Mouse (Mus musculus) layer of hippocampus, adult 8-10 months (tissue): Measurements from ENCODE around the gene H2al1g. TPM values are rescaled to one million over a fixed set of nuclear protein-coding genes. Genes with fewer than 3 reads are reported as not detected.
"Not testable (repeated sequence)": the region's sequence is repeated elsewhere in the genome, so short reads cannot be mapped to it uniquely, and the experiment has no call there.

Experiments
- DNase-seq, 2 experiments: peaks; one replicate each; pipeline ENCODE4 v3.0.0; 2022; ENCODE audit warnings: low spot score in 2 of 2
- total RNA-seq, 4 experiments: library from RNA; stranded (reverse); gene quantifications; 2 replicates each; pipeline ENCODE4 v1.2.4; 2022

H2al1g gene
- total RNA-seq, result not detected

DNA sequence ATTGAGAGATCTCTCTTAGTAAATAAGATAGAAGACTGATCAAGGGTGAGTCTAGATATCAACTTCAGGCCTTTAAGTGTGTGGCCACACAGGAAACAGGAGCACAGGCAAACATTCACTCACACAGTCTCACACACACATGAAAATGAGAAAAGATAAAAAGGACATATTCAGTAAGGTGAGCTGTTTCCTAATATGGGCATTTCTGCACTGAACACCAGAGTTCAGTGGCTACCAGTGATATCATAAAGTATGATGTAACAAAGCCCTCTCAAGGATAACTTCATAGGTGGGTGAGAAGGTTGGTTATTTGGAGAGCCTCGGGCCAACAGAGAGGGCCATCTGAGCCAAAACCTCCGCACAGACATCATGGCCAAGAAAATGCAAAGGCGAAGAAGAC is at the start of gene H2al1g:
TSS of gene H2al1g (plus strand) at position 301 of the 400 bp plus-strand sequence.
- DNase-seq, result not testable (repeated sequence)

DNA sequence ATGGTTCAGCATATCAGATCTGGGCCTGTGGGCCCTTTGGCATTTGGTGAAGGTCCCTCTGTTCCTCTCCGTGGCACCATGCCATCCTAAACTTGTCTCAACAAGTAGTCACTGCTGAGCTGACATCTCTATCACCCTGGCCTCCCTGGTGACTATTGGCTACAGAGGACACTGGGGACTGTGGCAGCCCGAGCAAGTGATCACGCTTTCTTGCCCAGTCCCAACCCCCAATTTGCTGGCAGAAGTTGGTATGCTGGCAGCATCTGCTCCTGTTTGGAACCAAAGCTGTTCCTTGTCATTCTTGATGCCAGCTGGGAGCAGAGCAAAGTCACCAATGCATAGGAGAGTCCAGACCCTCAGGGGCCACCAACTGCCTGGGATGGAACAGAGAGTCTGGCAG is 49.0 kb upstream of the H2al1g start:
- peak; percentile 18 to 37 for DNase-seq

- no peak for DNase-seq
These were observed 44.9 kb upstream of the H2al1g start for GRCm38 (mm10) chrX:11273190-11273589.

GRCm38 (mm10) chrX:11277083-11277482 is 41.0 kb upstream of the H2al1g start:
- no peak for DNase-seq

DNA sequence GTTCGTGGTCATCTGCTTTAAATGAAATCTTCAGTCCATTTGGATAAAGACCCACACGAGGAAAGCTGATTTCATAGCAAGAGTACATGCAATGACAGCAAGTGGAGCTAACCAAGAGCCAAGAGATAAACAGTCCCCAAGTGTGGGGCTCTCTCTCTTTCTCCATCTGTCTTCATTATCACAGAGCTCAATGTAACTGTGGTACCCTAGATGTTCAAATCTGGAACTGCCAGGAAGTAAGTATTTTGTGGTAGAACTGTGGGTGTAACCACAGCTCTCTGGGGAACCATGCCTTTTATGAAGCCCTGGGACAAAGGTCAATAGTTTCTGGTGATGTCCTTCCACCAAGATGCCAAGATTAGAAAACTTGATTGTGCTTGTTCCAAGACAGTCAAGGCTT is 37.3 kb upstream of the H2al1g start:
- no peak for DNase-seq

GRCm38 (mm10) chrX:11288306-11288882 is 29.7 kb upstream of the H2al1g start:
- DNase-seq, result no peak

GRCm38 (mm10) chrX:11289244-11289643 is 28.8 kb upstream of the H2al1g start:
- no peak for DNase-seq

- DNase-seq, result not testable (repeated sequence)
These were observed 19.1 kb upstream of the H2al1g start, which contains the start of gene H2al1a for GRCm38 (mm10) chrX:11298957-11299356. H2al1a (plus strand) TSS chrX:11299257.

DNA sequence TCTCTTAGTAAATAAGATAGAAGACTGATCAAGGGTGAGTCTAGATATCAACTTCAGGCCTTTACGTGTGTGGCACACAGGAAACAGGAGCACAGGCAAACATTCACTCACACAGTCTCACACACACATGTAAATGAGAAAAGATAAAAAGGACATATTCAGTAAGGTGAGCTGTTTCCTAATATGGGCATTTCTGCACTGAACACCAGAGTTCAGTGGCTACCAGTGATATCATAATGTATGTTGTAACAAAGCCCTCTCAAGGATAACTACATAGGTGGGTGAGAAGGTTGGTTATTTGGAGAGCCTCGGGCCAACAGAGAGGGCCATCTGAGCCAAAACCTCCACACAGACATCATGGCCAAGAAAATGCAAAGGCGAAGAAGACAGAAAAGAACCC is 15.9 kb upstream of the H2al1g start, which contains the start of gene H2al1b:
TSS of gene H2al1b (plus strand) at position 301 of the 400 bp plus-strand sequence.
- DNase-seq, result not testable (repeated sequence)

DNA sequence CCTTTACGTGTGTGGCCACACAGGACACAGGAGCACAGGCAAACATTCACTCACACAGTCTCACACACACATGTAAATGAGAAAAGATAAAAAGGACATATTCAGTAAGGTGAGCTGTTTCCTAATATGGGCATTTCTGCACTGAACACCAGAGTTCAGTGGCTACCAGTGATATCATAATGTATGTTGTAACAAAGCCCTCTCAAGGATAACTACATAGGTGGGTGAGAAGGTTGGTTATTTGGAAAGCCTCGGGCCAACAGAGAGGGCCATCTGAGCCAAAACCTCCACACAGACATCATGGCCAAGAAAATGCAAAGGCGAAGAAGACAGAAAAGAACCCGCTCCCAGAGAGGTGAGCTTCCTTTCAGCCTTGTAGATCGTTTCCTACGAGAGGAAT is 12.7 kb upstream of the H2al1g start, which contains the start of gene H2al1c:
TSS of gene H2al1c (plus strand) at position 301 of the 400 bp plus-strand sequence.
- not testable (repeated sequence) for DNase-seq

- DNase-seq, result not testable (repeated sequence)
These were observed 9.5 kb upstream of the H2al1g start, which contains the start of gene H2al1d for GRCm38 (mm10) chrX:11308524-11308923. H2al1d (plus strand) TSS chrX:11308824.

GRCm38 (mm10) chrX:11311634-11312033 is 6.4 kb upstream of the H2al1g start, which contains the start of gene H2al1e:
H2al1e (plus strand) TSS chrX:11311934.
- DNase-seq, result not testable (repeated sequence)

DNA sequence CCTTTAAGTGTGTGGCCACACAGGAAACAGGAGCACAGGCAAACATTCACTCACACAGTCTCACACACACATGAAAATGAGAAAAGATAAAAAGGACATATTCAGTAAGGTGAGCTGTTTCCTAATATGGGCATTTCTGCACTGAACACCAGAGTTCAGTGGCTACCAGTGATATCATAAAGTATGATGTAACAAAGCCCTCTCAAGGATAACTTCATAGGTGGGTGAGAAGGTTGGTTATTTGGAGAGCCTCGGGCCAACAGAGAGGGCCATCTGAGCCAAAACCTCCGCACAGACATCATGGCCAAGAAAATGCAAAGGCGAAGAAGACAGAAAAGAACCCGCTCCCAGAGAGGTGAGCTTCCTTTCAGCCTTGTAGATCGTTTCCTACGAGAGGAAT is 3.2 kb upstream of the H2al1g start, which contains the start of gene H2al1f:
TSS of gene H2al1f (plus strand) at position 301 of the 400 bp plus-strand sequence.
- DNase-seq, result not testable (repeated sequence)

GRCm38 (mm10) chrX:11321192-11321591 is 3.1 kb downstream of the H2al1g start, which contains the start of gene H2al1h:
H2al1h (plus strand) TSS chrX:11321492.
- not testable (repeated sequence) for DNase-seq

DNA sequence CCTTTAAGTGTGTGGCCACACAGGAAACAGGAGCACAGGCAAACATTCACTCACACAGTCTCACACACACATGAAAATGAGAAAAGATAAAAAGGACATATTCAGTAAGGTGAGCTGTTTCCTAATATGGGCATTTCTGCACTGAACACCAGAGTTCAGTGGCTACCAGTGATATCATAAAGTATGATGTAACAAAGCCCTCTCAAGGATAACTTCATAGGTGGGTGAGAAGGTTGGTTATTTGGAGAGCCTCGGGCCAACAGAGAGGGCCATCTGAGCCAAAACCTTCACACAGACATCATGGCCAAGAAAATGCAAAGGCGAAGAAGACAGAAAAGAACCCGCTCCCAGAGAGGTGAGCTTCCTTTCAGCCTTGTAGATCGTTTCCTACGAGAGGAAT is 6.3 kb downstream of the H2al1g start, which contains the start of gene H2al1i:
TSS of gene H2al1i (plus strand) at position 301 of the 400 bp plus-strand sequence.
- not testable (repeated sequence) for DNase-seq

DNA sequence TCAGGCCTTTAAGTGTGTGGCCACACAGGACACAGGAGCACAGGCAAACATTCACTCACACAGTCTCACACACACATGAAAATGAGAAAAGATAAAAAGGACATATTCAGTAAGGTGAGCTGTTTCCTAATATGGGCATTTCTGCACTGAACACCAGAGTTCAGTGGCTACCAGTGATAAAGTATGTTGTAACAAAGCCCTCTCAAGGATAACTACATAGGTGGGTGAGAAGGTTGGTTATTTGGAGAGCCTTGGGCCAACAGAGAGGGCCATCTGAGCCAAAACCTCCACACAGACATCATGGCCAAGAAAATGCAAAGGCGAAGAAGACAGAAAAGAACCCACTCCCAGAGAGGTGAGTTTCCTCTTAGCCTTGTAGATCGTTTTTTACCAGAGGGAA is 9.5 kb downstream of the H2al1g start, which contains the start of gene H2al1j:
TSS of gene H2al1j (plus strand) at position 301 of the 400 bp plus-strand sequence.
- DNase-seq, result not testable (repeated sequence)

GRCm38 (mm10) chrX:11345762-11346161 is 27.7 kb downstream of the H2al1g start:
- peak in 1 of 2 experiments; percentile 21 for DNase-seq

DNA sequence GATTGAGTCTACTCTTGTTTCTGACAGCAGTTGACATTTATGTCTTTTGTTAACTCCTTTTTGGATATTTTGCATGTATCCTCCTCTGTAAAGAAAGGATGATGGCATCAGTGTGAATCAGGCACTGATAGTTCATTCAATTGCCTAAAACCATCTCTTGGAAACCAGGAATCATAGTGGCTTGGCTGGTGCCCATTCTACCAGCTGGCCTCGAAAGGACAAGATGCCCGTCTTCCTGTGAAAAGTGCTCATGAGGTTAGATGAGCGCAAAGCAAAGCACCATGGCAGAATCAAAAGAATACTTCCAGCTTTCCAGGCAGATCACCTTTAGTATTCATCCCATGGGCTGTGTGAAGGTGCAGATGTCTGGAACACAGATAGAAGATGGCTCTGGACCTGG is 28.7 kb downstream of the H2al1g start:
- DNase-seq, result no peak

DNA sequence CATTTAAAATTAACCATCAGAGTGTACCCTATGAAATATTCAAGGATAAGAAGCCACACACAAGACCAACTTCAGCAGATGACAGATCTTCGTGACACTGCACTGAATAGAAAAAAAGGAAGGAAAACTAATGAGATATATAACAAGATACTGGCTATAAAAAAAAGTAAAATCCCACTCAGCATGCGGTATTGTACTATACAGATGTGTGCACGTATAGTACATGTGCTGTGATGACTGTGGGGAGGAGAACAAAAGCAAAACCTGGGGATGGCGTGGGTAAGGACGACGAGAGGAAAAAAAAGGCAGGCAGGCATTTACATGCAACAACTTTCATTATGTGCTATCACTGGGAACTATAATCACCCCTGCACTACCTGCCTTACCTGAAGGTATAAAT is 42.8 kb downstream of the H2al1g start:
- no peak for DNase-seq

DNA sequence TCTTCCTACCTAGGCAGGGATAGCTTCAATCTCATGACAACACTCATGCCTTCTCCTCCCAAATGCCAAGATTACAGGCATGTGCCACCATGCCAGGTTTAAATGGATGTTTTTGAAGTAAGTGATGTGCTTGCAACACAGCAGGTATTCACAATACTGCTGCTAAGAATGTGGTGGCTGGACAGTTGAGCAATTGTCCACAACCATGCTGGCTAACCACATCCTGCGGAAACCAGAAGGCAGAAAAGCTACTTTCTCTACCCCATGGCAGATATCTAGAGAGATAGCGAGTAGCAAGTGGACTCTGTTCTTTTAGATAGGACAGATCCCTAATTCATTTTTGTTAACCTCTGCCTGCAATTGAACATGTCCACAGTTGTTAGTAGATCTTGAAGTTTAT is 43.2 kb downstream of the H2al1g start:
- DNase-seq, result no peak

DNA sequence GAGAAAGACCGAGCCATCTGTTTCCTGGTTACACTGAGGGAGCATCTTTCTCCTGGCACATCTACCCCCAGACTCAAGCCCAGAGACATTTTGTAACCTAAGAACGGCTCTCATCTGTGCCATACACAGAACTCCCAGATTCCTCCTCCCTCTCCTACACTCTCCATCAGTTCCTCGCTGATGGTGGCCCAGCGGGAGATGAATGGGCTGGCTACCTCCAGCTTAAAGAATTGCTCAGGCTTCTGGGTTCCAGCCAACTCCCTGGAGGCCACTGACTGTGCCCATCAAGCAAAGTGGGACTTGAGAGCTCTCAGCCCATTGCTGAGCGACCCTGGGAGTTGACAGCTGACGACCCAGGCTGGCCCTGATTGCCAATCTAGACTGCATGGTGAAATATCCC is 45.8 kb downstream of the H2al1g start:
- DNase-seq, result no peak

DNA sequence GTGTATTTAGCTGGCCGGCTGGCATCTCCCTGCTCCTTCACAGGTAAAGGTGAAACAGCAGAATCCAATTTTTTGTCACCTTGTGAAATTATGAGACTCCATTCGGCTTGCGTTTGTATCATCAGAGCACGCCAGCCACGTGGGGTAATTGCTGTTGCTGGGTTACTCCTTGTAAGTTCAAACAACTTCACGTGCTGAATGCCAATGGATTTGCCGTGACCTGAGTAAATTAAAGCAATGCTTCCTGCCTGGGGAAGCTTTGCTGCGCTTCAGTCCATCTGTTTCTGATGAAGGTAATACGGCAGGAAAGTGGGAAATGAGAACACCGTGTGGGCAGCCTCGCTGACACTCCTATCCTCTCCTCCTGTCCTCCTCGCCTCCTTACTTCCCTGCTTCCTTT is 47.1 kb downstream of the H2al1g start:
- no peak for DNase-seq
